Mouse (Mus musculus) C2C12 (cell line): ENCODE results near the gene Myo3b. TPM values are rescaled to one million over a fixed set of nuclear protein-coding genes. Genes with fewer than 3 reads are reported as not detected.

Experiments used
- H3K27me3 ChIP-seq: one replicate; pipeline ENCODE4 v1.6.1; 2011; ENCODE audit not compliant: control insufficient read depth, insufficient read depth, insufficient read length
- H3K36me3 ChIP-seq: one replicate; pipeline ENCODE4 v1.6.1; 2011; ENCODE audit not compliant: control insufficient read depth, insufficient read depth
- H3K4me3 ChIP-seq: one replicate; pipeline ENCODE4 v1.5.1; 2011; ENCODE audit warnings: mild to moderate bottlenecking, control low read depth; ENCODE audit not compliant: poor library complexity, insufficient read depth, severe bottlenecking
- H3K79me2 ChIP-seq: one replicate; pipeline ENCODE4 v1.6.1; 2011; ENCODE audit not compliant: control insufficient read depth, insufficient read depth
- H3K79me3 ChIP-seq: one replicate; pipeline ENCODE4 v1.6.1; 2011; ENCODE audit warnings: low read depth, control low read depth
- H3ac ChIP-seq: one replicate; pipeline ENCODE3; 2011; ENCODE audit warnings: low read depth; ENCODE audit not compliant: control insufficient read depth, insufficient read length
- CEBPB ChIP-seq: IDR thresholded peaks from one replicate; pipeline ENCODE4 v1.6.1; 2011; ENCODE audit warnings: low read depth, mild to moderate bottlenecking, control low read depth, moderate library complexity
- CTCF ChIP-seq: IDR thresholded peaks from one replicate; pipeline ENCODE4 v1.5.1; 2011; ENCODE audit not compliant: control insufficient read depth, insufficient read depth, insufficient read length
- FOSL1 ChIP-seq: IDR thresholded peaks from one replicate; pipeline ENCODE4 v1.8.0; 2011; ENCODE audit warnings: mild to moderate bottlenecking, low read length; ENCODE audit not compliant: poor library complexity, insufficient read depth, severe bottlenecking
- MAX ChIP-seq: IDR thresholded peaks from one replicate; pipeline ENCODE4 v1.6.1; 2011; ENCODE audit warnings: mild to moderate bottlenecking, control low read depth
- MYOD1 ChIP-seq: IDR thresholded peaks from one replicate; pipeline ENCODE4 v1.6.1; 2011; ENCODE audit warnings: low read depth; ENCODE audit not compliant: control insufficient read depth, insufficient read length
- MYOG ChIP-seq: IDR thresholded peaks from one replicate; pipeline ENCODE4 v1.6.1; 2011; ENCODE audit not compliant: control insufficient read depth, insufficient read length; ENCODE audit errors: extremely low read depth
- USF1 ChIP-seq: IDR thresholded peaks from one replicate; pipeline ENCODE4 v1.6.1; 2011; ENCODE audit warnings: low read depth, mild to moderate bottlenecking, control low read depth, moderate library complexity
- polyA plus RNA-seq: library from polyadenylated mRNA; unstranded; fragments of >200 nt; fragmentation: generic; extraction: Trizol; gene quantifications from one replicate; pipeline ENCODE4 v1.2.1, GENCODE M21; 2012; ENCODE audit warnings: missing spikeins

Gene Myo3b
- polyA plus RNA-seq, 1 experiment, result 0.11 TPM

- Histone ChIP-seq H3K4me3 (no peak overlapping the region), H3K79me2 (no peaks in the 10 kb centered on the region), H3K79me3 (no peaks in the 10 kb centered on the region), H3K27me3 (peaks cover 3% of the 10 kb centered on the region), H3K36me3 (no peaks in the 10 kb centered on the region), H3ac (no peak overlapping the region)
- TF ChIP-seq CEBPB (no peak), MYOG (no peak), MYOD1 (no peak), CTCF (no peak), USF1 (no peak), FOSL1 (no peak)
Measured at GRCm38 (mm10) chr2:70406846-70407245, 367.9 kb downstream of the Myo3b start.

- Histone ChIP-seq H3ac (no peak overlapping the region), H3K79me2 (no peaks in the 10 kb centered on the region), H3K36me3 (no peaks in the 10 kb centered on the region), H3K79me3 (no peaks in the 10 kb centered on the region), H3K27me3 (peaks cover 3% of the 10 kb centered on the region), H3K4me3 (no peak overlapping the region)
- TF ChIP-seq MAX, result no peak
- TF ChIP-seq USF1, result no peak
- TF ChIP-seq FOSL1, result no peak
- TF ChIP-seq MYOD1, result no peak
- no peak for TF ChIP-seq CTCF
- no peak for TF ChIP-seq CEBPB
- no peak for TF ChIP-seq MYOG
Measured at GRCm38 (mm10) chr2:70407729-70408128, 368.8 kb downstream of the Myo3b start.

- H3K79me3 ChIP-seq, result no peaks in the 10 kb centered on the region
- no peaks in the 10 kb centered on the region for H3K36me3 ChIP-seq
- TF ChIP-seq MAX, result no peak
- TF ChIP-seq FOSL1, result no peak
- no peak for TF ChIP-seq USF1
- TF ChIP-seq MYOD1, result no peak
- no peak for TF ChIP-seq CTCF
- no peak for TF ChIP-seq MYOG
- no peak for TF ChIP-seq CEBPB
- H3K79me2 ChIP-seq, result no peaks in the 10 kb centered on the region
- peaks cover 3% of the 10 kb centered on the region for H3K27me3 ChIP-seq
- H3K4me3 ChIP-seq, result no peak overlapping the region
- H3ac ChIP-seq, result no peak overlapping the region
Measured at GRCm38 (mm10) chr2:70410298-70410885, 371.5 kb downstream of the Myo3b start.

- Histone ChIP-seq H3K36me3 (no peaks in the 10 kb centered on the region), H3K79me2 (no peaks in the 10 kb centered on the region), H3ac (no peak overlapping the region), H3K4me3 (no peak overlapping the region), H3K27me3 (peaks cover 3% of the 10 kb centered on the region), H3K79me3 (no peaks in the 10 kb centered on the region)
- TF ChIP-seq CTCF (no peak), MAX (no peak), CEBPB (no peak), FOSL1 (no peak), MYOD1 (no peak), USF1 (no peak), MYOG (no peak)
Measured at GRCm38 (mm10) chr2:70412315-70412714, 373.4 kb downstream of the Myo3b start.

- no peak for TF ChIP-seq MYOG
- no peak for TF ChIP-seq CEBPB
- TF ChIP-seq USF1, result no peak
- no peak overlapping the region for H3ac ChIP-seq
Measured at GRCm38 (mm10) chr2:70414386-70414785, 375.5 kb downstream of the Myo3b start.

GRCm38 (mm10) chr2:70415521-70415920, 376.6 kb downstream of the Myo3b start:
- no peaks in the 10 kb centered on the region for H3K36me3 ChIP-seq
- no peaks in the 10 kb centered on the region for H3K79me2 ChIP-seq
- H3K27me3 ChIP-seq, result peaks cover 4% of the 10 kb centered on the region
- no peak overlapping the region for H3K4me3 ChIP-seq
- TF ChIP-seq CEBPB (no peak), MYOD1 (no peak), USF1 (no peak), MYOG (no peak), FOSL1 (no peak), MAX (no peak), CTCF (no peak)
- H3K79me3 ChIP-seq, result no peaks in the 10 kb centered on the region
- H3ac ChIP-seq, result no peak overlapping the region

More at GRCm38 (mm10) chr2:70414386-70414785, 375.5 kb downstream of the Myo3b start:
- H3K4me3 ChIP-seq, result no peak overlapping the region
- no peaks in the 10 kb centered on the region for H3K36me3 ChIP-seq
- H3K79me2 ChIP-seq, result no peaks in the 10 kb centered on the region
- no peaks in the 10 kb centered on the region for H3K27me3 ChIP-seq
- no peaks in the 10 kb centered on the region for H3K79me3 ChIP-seq
